ENCODE assay signal across 8 mouse cellular contexts in genomic region chr15:82147611-82148111, GRCm38 (mm10). TPM values are rescaled to one million over a fixed set of nuclear protein-coding genes. Genes with fewer than 3 reads are reported as not detected.
DNase-seq lines count a peak whose midpoint lies in the region; ATAC-seq and TF ChIP-seq lines count a peak whose summit lies in the region.

No protein-coding gene starts in this region.

- DNase-seq in ES-E14 (ENCODE audit: low read depth, low spot score), result no peak
- DNase-seq in brain, adult 2 months (ENCODE audit: low read depth, low spot score), result peak; percentile 66
- peak; percentile 65 for DNase-seq in forebrain, embryonic 10.5 days (ENCODE audit: extremely low spot score, low spot score)
- DNase-seq in heart, postnatal 25 days (ENCODE audit: low spot score), result peak; percentile 29
- peak; percentile 37 to 55 for DNase-seq in layer of hippocampus, adult 8-10 months (ENCODE audit: low spot score in 2 of 2)
- peak; percentile 72 for DNase-seq in lung, postnatal 0 days (ENCODE audit: low spot score)
- DNase-seq in right cerebral cortex, adult 2 months (ENCODE audit: low spot score in 2 of 2), result peak; percentile 69 to 70

- in situ Hi-C loops in ES-E14 (cut with MboI; ENCODE audit: low sequenced_read_pairs in 2 of 2, unreplicated experiment in 2 of 2), result loop anchor here in 1 of 2 experiments (10.0 kb wide), 1 partner anchor 87 kb away; no protein-coding TSS in a partner anchor

- intact Hi-C loops in heart, postnatal 25 days (cut with DNase I), result loop anchor here (5.0 kb wide), 1 partner anchor 200 kb away; no protein-coding TSS in a partner anchor

- H3K27me3 ChIP-seq in forebrain, embryonic 10.5 days (ENCODE audit: poor library complexity, severe bottlenecking), result no peaks in the 10 kb centered on the region
- no peaks in the 10 kb centered on the region for H3K27me3 ChIP-seq in lung, postnatal 0 days (replicated peaks; ENCODE audit: insufficient read depth, low read length)

- H3K4me1 ChIP-seq in ES-E14 (ENCODE audit: control insufficient read depth in 2 of 2, insufficient read depth in 2 of 2, low read length in 2 of 2, poor library complexity in 1 of 2), result peaks cover 11 to 19% of the 10 kb centered on the region in 2 experiments
- peaks cover 57% of the 10 kb centered on the region for H3K4me1 ChIP-seq in forebrain, embryonic 10.5 days
- H3K4me1 ChIP-seq in lung, postnatal 0 days (ENCODE audit: insufficient read depth, low read depth, low read length), result peaks cover 16% of the 10 kb centered on the region; the same call in 1 of the 2 replicates

- peak overlapping the region; percentile 97 for H3K27ac ChIP-seq in ES-E14 (ENCODE audit: insufficient read depth, low read depth, low read length, poor library complexity, severe bottlenecking)
- peak overlapping the region; percentile 97 for H3K27ac ChIP-seq in forebrain, embryonic 10.5 days
- H3K27ac ChIP-seq in lung, postnatal 0 days (ENCODE audit: low read length), result peak overlapping the region; percentile 92

- H3K9ac ChIP-seq in ES-E14 (ENCODE audit: insufficient read depth, low read depth, low read length, poor library complexity, severe bottlenecking), result peak overlapping the region; percentile 98
- peak overlapping the region; percentile 69 for H3K9ac ChIP-seq in lung, postnatal 0 days (replicated peaks; ENCODE audit: low read depth)

- peak; percentile 30 for ATAC-seq in lung, postnatal 0 days
- ATAC-seq in granulocyte monocyte progenitor cell, adult 5-6 weeks (replicated peaks; ENCODE audit: poor library complexity, severe bottlenecking), result no peak

- TF ChIP-seq EP300 in lung, postnatal 0 days (IDR thresholded peaks at IDR 0.05), result no peak

- WGBS in forebrain, embryonic 10.5 days, result under 1% methylated on average over 49 of the region's 50 CpGs
- 0% methylated on average over 34 of the region's 50 CpGs for WGBS in lung, postnatal 0 days

- peak overlapping the region; percentile 82 to 97 for H3K4me3 ChIP-seq in ES-E14 (ENCODE audit: insufficient read depth in 1 of 2, low read depth in 1 of 2, low read length in 2 of 2, poor library complexity in 1 of 2, severe bottlenecking in 1 of 2)
- peak overlapping the region; percentile 75 for H3K4me3 ChIP-seq in forebrain, embryonic 10.5 days
- peak overlapping the region; percentile 92 for H3K4me3 ChIP-seq in lung, postnatal 0 days (ENCODE audit: low read depth, low read length)

- peaks cover 5% of the 10 kb centered on the region; the same call in 1 of the 2 replicates for H3K36me3 ChIP-seq in ES-E14 (ENCODE audit: control insufficient read depth, insufficient read depth, low read length, poor library complexity, severe bottlenecking)
- peaks cover 30% of the 10 kb centered on the region for H3K36me3 ChIP-seq in forebrain, embryonic 10.5 days (replicated peaks)
- no peaks in the 10 kb centered on the region for H3K36me3 ChIP-seq in lung, postnatal 0 days (ENCODE audit: insufficient read depth, low read length)

- peak overlapping the region; percentile 88 for H3K4me2 ChIP-seq in lung, postnatal 0 days (replicated peaks; ENCODE audit: low read depth, low read length)

- TF ChIP-seq CTCF in lung, postnatal 0 days (IDR thresholded peaks at IDR 0.05), result peak; percentile 17

- no peaks in the 10 kb centered on the region for H3K9me3 ChIP-seq in ES-E14 (ENCODE audit: control insufficient read depth, insufficient read depth, low read depth, low read length)
- no peaks in the 10 kb centered on the region for H3K9me3 ChIP-seq in forebrain, embryonic 10.5 days
- no peaks in the 10 kb centered on the region for H3K9me3 ChIP-seq in lung, postnatal 0 days (ENCODE audit: low read length)

TF ChIP-seq in ES-E14, 5 proteins besides CTCF, POLR2A, EP300 and RAD21:
- TF ChIP-seq HCFC1 (IDR thresholded peaks at IDR 0.05; ENCODE audit: borderline replicate concordance, insufficient read depth, low read length), result no peak
- no peak for TF ChIP-seq ZC3H11A (IDR thresholded peaks at IDR 0.05; ENCODE audit: borderline replicate concordance, low read depth, low read length)
- no peak for TF ChIP-seq ZNF384 (IDR thresholded peaks at IDR 0.05; ENCODE audit: low read depth, low read length)
- TF ChIP-seq CHD2 (IDR thresholded peaks at IDR 0.05; ENCODE audit: low read depth, low read length), result no peak
- TF ChIP-seq MAFK (IDR thresholded peaks at IDR 0.05; ENCODE audit: insufficient read depth, low read depth, low read length), result no peak
TF ChIP-seq in ES-E14: peak in this region for 0.

RNA-seq across cellular contexts. Expression of gene Srebf2, which starts 0.7 kb away (rescaled TPM):
- total RNA-seq in ES-E14 (2012; rRNA removed), result 173 and 211 TPM in 2 replicates
- polyA plus RNA-seq in forebrain, embryonic 10.5 days (2016; fragmentation: Nextera tagmentation; extraction: Ambion mirVana), result 207 and 227 TPM in 2 replicates
- total RNA-seq in heart, postnatal 25 days (2021), result 10 to 100 TPM; 20.5 to 21.8 TPM
- total RNA-seq in layer of hippocampus, adult 8-10 months (2022), result 100 to 1,000 TPM; 175 to 214 (median 189) TPM
- 113 and 115 TPM in 2 replicates for polyA plus RNA-seq in lung, postnatal 0 days (2015; fragmentation: Nextera tagmentation; extraction: Ambion mirVana)
- 19.0 and 24.3 TPM in 2 replicates for total RNA-seq in granulocyte monocyte progenitor cell, adult 5-6 weeks (2014; fragmentation: Nextera tagmentation)
- total RNA-seq in granulocyte monocyte progenitor cell, adult 5-6 weeks (2017), result 16.5 and 17.5 TPM in 2 replicates

RNA-seq across cellular contexts. Expression of gene Ccdc134, which starts 19.9 kb away (rescaled TPM):
- 28.8 and 31.7 TPM in 2 replicates for total RNA-seq in ES-E14 (2012; rRNA removed)
- 22.9 and 24.0 TPM in 2 replicates for polyA plus RNA-seq in forebrain, embryonic 10.5 days (2016; fragmentation: Nextera tagmentation; extraction: Ambion mirVana)
- 1 to 10 TPM; 4.4 to 6.4 TPM for total RNA-seq in heart, postnatal 25 days (2021)
- 10 to 100 TPM; 10.4 to 14.3 (median 13.0) TPM for total RNA-seq in layer of hippocampus, adult 8-10 months (2022)
- polyA plus RNA-seq in lung, postnatal 0 days (2015; fragmentation: Nextera tagmentation; extraction: Ambion mirVana), result 10.4 and 10.8 TPM in 2 replicates
- 11.0 and 26.5 TPM in 2 replicates for total RNA-seq in granulocyte monocyte progenitor cell, adult 5-6 weeks (2014; fragmentation: Nextera tagmentation)
- total RNA-seq in granulocyte monocyte progenitor cell, adult 5-6 weeks (2017), result 13.1 and 17.2 TPM in 2 replicates
